8 mouse cellular contexts compared by ENCODE assay signal in the genomic region with DNA sequence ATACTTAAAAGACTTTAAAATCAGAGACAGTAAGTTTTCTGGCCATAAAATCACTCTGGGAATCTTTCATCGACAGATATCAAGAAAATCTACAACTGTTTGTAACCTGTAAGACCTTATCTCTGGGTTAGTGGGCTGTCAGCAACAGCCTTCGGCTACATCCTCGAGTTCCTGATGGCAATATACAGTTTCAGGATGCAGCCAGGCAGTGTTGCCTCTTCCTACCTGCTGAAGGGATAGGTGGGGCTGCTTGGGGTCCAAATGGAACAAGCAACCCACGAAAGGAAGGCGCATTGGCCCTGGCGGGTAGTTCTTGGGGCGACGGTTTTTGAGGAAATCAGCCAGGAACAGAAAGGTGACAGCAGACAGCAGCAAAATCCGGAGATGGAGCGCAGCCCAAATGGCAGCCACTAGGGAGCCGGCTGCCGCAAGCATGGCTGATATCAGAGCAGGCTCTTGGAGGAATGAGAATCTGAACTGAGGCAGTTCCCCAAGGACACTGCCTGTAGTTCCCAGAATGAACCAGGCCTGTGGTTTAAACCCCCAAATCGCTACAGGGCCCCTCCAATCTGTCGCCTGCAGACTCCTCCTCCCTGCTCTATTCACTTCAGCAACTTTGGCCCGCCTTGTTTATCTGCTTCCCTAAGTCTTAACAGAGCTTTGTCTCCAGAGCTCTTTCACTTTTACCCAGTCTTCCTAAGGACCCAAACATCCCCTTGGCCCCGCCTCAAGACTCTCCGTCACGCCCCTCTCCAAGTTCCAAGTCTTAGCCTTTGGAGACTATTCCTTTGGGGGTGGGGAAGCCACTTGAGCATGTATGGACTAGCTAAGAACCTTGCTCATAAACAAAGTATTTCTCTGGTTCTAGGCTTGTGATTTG. TPM values are rescaled to one million over a fixed set of nuclear protein-coding genes. Genes with fewer than 3 reads are reported as not detected.
DNase-seq lines count a peak whose midpoint lies in the region.

Gene Cyp2j9, minus strand, starts transcription at position 668 of the 880 bp plus-strand sequence.

- peak within 1 kb of the TSS; percentile 78 for H3K27ac ChIP-seq in hindbrain, embryonic 10.5 days

- peak; percentile 78 for DNase-seq in ZHBTc4 (ENCODE audit: low read depth, low spot score)
- peak; percentile 62 to 63 for DNase-seq in cerebellum, postnatal 14 days
- peak; percentile 41 to 51 for DNase-seq in frontal cortex, postnatal 10 days (ENCODE audit: low spot score in 2 of 2)
- DNase-seq in hindbrain, embryonic 10.5 days (ENCODE audit: low spot score): peak; percentile 46
- peak; percentile 18 for DNase-seq in left cerebral cortex, adult 11 months (ENCODE audit: low spot score)
- peak; percentile 73 for DNase-seq in lung, postnatal 14 days
- DNase-seq in retina, postnatal 1 day: peak; percentile 67
- no peak for DNase-seq in c-Kit-positive CD71-positive TER-119-positive erythroid progenitor cells, embryonic 14.5 days (ENCODE audit: low spot score)

- WGBS in hindbrain, embryonic 10.5 days: 9% methylated on average over 18 of the region's 18 CpGs

- no peaks in the 10 kb centered on the region for H3K9me3 ChIP-seq in hindbrain, embryonic 10.5 days

- no peaks in the 10 kb centered on the region for H3K36me3 ChIP-seq in hindbrain, embryonic 10.5 days

- peaks cover 11% of the 10 kb centered on the region; the same call in 1 of the 2 replicates for H3K4me1 ChIP-seq in hindbrain, embryonic 10.5 days (replicated peaks)

- no peaks in the 10 kb centered on the region for H3K27me3 ChIP-seq in hindbrain, embryonic 10.5 days (ENCODE audit: insufficient read depth, poor library complexity, severe bottlenecking)

- peak within 1 kb of the TSS; percentile 48 for H3K4me3 ChIP-seq in hindbrain, embryonic 10.5 days

RNA-seq across cellular contexts. Expression of gene Cyp2j9, which starts in this region (rescaled TPM):
- polyA plus RNA-seq in hindbrain, embryonic 10.5 days (2016; fragmentation: Nextera tagmentation; extraction: Ambion mirVana): 1.2 TPM in 2 replicates
